Mouse (Mus musculus) thymus, postnatal 25 days (tissue): ENCODE results near the gene 1700028J19Rik.
"Not testable (repeated sequence)": the region's sequence is repeated elsewhere in the genome, so short reads cannot be mapped to it uniquely, and the experiment has no call there.

Experiments used
- DNase-seq: peaks from one replicate; pipeline ENCODE4 v3.0.0; 2022

Gene 1700028J19Rik

GRCm38 (mm10) chr7:44249248-44249647 lies 2.8 kb upstream of the 1700028J19Rik start:
- no peak for DNase-seq

- no peak for DNase-seq
Observed at GRCm38 (mm10) chr7:44247971-44248370, 1.5 kb upstream of the 1700028J19Rik start.

GRCm38 (mm10) chr7:44246984-44247470 lies 532 bp upstream of the 1700028J19Rik start:
- DNase-seq: peak; percentile 53

GRCm38 (mm10) chr7:44244080-44244479 lies 2.4 kb downstream of the 1700028J19Rik start:
- DNase-seq: no peak

- no peak for DNase-seq
Observed at GRCm38 (mm10) chr7:44241163-44241562, 5.3 kb downstream of the 1700028J19Rik start.

- no peak for DNase-seq
Observed at GRCm38 (mm10) chr7:44240712-44241111, 5.8 kb downstream of the 1700028J19Rik start.

- no peak for DNase-seq
Observed at GRCm38 (mm10) chr7:44239913-44240312, 6.6 kb downstream of the 1700028J19Rik start.

GRCm38 (mm10) chr7:44235909-44236308 lies 10.6 kb downstream of the 1700028J19Rik start, which contains the start of gene Gm36864:
TSS of gene Gm36864 (plus strand) at chr7:44236177.
- no peak for DNase-seq

GRCm38 (mm10) chr7:44225076-44225475 lies 21.4 kb downstream of the 1700028J19Rik start, which contains the start of gene Klk1:
TSS of gene Klk1 (plus strand) at chr7:44225360.
- no peak for DNase-seq

- DNase-seq: not testable (repeated sequence)
Observed at GRCm38 (mm10) chr7:44222335-44222734, 24.2 kb downstream of the 1700028J19Rik start.

- not testable (repeated sequence) for DNase-seq
Observed at GRCm38 (mm10) chr7:44221601-44222000, 24.9 kb downstream of the 1700028J19Rik start.

GRCm38 (mm10) chr7:44215645-44216044 lies 30.9 kb downstream of the 1700028J19Rik start, which contains the start of gene Klk1b5:
TSS of gene Klk1b5 (plus strand) at chr7:44215945.
- DNase-seq: no peak

GRCm38 (mm10) chr7:44208307-44208706 lies 38.2 kb downstream of the 1700028J19Rik start:
- no peak for DNase-seq

- not testable (repeated sequence) for DNase-seq
Observed at GRCm38 (mm10) chr7:44207135-44207534, 39.4 kb downstream of the 1700028J19Rik start, which contains the start of gene Klk1b4. TSS of gene Klk1b4 (plus strand) at chr7:44207435.

- DNase-seq: no peak
Observed at GRCm38 (mm10) chr7:44197891-44198290, 48.6 kb downstream of the 1700028J19Rik start, which contains the start of gene Klk1b3. TSS of gene Klk1b3 (plus strand) at chr7:44198191.

GRCm38 (mm10) chr7:44193466-44193865 lies 53.0 kb downstream of the 1700028J19Rik start:
- DNase-seq: not testable (repeated sequence)

- not testable (repeated sequence) for DNase-seq
Observed at GRCm38 (mm10) chr7:44187936-44188335, 58.6 kb downstream of the 1700028J19Rik start, which contains the start of gene Klk1b24. TSS of gene Klk1b24 (plus strand) at chr7:44188236.

GRCm38 (mm10) chr7:44186516-44186915 lies 60.0 kb downstream of the 1700028J19Rik start:
- DNase-seq: not testable (repeated sequence)
